Mouse (Mus musculus): Measurements from ENCODE around the gene Mmp20. TPM values are rescaled to one million over a fixed set of nuclear protein-coding genes. Genes with fewer than 3 reads are reported as not detected.

Mmp20 gene
- total RNA-seq (2022): not detected

DNA sequence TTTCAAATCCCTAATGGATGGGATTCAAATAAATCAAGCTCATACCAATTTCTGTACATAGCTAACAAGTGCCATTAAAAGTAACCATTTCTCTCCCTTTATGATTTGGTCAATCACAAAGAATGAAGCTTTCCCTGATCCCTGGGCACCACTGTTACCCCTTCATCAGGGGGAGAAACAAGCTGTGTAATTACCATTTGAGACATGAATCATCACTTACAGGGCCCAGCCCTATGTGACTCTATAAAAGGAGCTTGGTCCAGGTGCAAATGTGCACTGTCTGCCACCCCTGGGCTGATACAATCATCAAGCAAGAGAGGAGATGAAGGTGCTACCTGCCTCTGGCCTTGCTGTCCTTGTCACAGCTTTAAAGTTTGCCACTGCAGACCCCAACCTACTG is at the start of gene Mmp20:
Gene Mmp20, plus strand, starts transcription at position 301 of the 400 bp plus-strand sequence.
- no peak for DNase-seq (ENCODE audit: low spot score in 2 of 2)

DNA sequence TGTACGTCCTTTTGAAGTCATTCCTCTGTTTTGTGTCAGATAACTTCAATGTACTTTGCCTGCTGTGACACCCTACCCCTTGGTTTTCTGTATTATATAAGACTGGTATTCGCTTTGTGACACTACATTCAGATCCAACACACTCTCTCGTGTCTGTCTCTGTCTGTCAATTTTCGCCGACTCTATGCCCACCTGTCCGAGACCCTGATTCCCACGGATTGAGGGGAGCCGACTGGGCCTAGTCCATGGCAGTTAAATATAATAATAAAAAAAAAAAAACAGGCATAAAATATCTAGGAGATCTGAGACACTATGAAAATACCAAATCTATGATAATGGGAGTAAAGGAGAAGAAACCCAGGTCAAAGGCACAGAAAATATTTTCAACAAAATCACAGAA is 38.0 kb upstream of the Mmp20 start:
- no peak for DNase-seq (ENCODE audit: low spot score in 2 of 2)

DNA sequence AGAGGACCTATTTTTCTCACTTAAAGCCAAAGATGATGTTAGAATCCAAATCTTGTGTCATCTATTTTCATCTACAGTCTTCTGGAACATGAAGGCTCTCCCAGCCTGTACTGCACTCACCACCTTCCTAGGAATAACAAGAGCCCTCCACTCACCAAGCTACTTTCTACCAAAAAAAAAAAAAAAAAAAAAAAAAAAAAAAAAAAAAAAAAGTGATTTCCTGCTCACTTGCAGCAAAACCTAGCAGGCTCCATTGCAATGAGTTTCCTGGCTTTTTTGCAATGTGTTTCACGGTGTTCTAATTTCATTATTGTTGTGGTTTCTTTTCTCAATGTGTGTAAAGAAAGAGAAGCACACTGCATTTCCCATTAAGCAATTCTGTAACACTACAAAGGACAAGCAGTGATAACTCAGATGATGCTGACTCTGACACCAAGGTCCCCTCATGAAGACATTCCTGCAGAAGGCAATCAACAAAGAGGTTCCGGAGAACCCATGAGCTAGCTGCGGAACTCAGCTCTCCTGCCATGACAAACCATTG is 34.7 kb upstream of the Mmp20 start:
- DNase-seq (ENCODE audit: low spot score in 2 of 2): no peak

DNA sequence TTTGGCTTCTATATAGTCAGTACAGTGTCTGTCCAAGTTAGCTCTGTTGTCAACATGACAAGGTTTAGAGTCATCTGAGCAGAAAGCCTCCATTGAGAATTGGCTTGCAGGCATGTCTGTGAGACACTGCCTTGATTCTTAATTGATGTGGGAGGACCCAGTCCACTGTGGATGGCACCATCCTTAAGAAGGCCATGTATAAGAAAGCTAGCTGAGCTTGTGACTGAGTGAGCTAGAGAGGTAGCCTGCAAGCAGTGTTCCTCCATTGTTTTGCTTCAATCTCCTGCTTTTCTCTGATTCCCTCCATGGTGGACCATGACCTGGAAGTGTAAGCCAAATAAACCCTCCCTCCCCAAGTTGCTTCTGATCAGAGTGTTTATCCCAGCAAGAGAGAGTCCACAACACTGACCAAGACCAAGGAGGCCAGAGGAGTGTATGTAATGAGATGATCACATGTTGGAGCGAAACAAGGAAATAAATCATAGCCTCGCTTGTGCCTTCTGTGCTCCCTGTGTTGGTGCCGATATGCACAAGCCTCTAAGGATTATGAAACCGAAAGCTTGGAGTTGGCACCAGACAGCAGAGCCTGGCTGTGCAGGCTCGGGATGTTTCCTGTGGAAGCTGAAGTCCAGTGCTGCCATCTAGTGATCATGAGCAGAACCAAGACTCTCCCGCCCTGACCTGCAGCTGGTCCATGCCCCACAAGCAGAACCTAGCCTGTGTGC is 33.1 kb upstream of the Mmp20 start:
- peak; percentile 52 to 81 for DNase-seq (ENCODE audit: low spot score in 2 of 2)

DNA sequence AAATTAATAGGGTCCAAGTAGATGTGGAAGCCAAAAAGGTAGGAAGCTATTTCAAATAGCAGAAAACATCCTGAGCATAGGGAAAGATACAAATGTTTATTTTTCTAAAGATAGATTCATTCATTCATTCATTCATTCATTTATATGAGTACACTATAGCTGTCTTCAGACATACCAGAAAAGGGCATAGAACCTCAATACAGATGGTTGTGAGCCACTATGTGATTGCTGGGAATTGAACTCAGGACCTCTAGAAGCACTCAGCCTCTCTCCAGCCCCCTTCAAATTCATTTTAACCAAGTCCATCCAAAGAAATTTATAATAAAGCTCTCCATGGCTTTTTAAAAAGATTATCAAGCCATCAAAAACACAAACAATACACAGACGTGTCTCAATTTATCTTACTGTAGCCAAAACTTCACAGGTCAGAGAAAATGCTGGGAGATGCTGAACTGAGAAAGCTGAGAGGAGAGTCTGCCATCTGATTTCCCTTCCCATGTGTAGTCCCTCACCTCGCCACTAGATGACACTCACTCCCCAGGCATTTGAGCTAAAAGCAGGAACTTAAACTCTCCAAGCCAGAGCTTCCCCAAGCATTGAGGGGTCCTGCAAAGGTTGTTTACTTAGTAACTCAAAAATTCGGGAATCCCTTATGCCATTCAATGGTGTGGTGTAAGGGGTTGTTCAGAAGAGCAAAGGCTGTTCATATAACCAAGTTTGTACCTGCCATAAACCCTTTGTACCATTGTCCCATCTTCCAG is 24.9 kb upstream of the Mmp20 start:
- peak in 1 of 2 experiments; percentile 55 for DNase-seq (ENCODE audit: low spot score in 2 of 2)

DNA sequence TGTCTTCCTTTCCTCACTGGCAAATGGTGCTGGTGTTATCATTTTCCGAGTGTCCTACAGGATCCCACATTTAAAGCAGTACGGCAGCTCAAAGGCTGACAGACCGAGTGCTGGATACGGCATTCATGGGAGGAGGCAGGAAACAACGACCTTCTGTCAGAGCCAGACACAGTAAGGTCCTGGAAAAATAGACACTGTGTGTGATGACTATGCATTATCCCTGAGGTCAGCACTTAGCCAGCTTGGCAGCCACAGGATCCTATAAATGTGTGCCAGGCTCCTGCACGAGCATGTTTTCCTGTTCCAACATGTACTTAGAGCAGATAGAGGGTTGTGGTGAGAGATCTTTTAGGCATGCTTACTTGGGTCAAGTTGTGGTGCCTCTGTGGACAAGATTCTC is 24.0 kb upstream of the Mmp20 start:
- DNase-seq (ENCODE audit: low spot score in 2 of 2): no peak

DNA sequence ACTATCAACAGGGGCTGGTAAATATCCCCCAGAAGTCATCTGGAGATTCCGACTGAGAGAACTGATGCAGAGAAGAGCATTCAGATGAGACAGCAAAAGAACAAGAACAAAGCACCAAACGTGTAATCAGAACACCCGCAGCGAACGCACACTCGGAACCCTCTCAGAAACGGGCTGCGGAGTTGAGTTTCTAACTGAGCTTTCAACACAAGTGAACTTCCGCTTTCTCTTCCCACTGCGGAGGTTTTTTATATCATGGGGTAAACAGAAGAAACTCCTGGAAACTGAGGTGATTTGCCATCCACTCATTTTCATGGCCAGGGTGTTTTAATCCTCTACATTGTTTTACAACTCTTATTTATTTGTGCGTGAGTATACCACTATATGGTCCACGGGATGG is 22.4 kb upstream of the Mmp20 start:
- DNase-seq (ENCODE audit: low spot score in 2 of 2): no peak

DNA sequence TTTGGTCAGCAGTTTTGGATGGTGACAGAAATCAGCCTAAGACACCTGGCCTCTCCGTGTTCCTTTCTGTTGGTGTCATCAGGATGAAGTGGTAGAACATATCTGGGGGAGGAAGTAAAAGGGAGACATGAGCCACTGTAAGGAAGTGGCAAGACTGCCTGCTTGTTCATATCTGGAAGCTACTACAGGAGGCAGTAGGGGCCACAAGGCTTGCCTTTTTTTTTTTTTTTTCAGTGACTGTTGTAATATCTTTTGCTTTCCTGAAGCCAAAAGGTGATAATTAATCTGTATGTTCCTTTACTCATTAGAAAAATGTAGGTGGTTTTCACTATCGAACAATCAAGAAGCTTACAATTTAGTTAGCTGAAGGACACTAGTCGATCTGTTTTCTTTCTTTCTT is 5.4 kb upstream of the Mmp20 start:
- DNase-seq (ENCODE audit: low spot score in 2 of 2): no peak

DNA sequence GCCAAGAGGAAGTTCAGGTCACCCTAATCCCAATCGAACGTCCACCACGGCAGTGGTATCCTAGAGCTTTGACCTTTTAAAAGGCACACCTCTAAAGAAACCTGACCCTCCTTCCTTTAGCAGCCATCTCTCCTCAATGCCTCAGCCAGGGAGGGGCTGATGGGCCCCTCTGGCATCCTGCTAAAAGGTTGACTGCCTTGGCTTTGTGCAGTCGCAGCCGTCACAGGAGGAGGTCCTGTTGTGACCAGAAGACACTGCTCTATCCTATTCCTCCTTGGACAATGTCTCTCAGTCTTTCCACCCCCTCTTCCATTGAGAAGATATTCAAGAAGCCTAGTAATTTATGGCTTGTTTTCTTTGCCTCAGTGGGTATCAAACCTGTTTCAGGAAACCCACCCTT is 5.9 kb downstream of the Mmp20 start:
- no peak for DNase-seq (ENCODE audit: low spot score in 2 of 2)

DNA sequence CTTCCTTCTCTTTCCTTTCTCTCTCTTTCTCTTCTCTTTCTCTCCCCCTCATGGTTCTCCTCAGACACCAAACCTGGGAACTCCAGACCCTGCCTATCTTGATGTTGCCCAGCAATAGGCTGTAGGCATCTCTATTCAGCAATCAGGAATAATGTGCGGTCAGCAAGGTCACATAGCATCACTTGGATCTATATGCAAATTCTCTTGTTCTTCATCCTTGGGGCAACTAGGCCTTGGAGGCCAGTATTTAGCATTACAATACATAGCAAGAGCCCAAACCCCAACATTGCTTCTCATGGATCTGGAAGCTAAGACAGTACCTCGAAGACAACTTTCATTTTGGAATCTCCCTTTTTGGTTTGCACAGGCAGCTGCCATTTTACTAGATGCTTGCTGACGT is 19.9 kb downstream of the Mmp20 start:
- no peak for DNase-seq (ENCODE audit: low spot score in 2 of 2)

DNA sequence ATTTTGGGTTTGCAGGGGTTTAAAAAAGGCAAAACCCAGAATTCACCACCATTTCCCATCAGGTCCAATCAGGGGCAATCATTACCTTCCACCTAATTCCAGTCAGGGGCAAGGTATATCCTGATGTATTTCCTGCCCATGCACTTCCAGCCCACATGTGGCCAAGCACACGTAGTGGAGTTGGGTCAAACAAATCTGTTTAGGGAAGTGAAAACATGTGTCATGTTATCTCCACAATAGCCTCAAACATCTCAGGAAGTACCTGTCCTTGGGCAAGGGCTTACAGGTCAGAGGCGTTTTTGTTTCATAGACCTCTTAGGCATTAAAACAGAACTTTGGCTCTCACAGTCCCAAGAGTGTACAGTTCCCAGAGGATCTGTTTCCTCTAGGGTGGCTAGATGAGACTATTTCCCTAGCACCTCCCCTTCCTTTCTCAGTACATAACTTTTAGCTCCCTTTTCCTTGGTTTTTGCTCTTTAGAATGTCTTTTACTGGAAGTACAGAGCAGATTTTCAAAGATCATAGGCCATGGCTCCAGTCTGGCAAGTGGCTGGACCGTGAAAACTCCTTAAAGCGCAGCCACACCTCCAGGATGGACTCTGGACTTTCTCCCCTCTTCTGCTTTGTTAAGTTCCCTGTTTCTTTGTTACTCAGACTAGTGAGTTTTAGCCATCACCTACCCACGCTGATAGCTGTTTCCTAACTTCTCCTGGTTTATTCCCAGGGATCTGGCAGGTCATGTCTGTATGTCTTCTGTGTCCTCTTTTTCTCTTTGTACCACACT is 22.6 kb downstream of the Mmp20 start:
- no peak for DNase-seq (ENCODE audit: low spot score in 2 of 2)

DNA sequence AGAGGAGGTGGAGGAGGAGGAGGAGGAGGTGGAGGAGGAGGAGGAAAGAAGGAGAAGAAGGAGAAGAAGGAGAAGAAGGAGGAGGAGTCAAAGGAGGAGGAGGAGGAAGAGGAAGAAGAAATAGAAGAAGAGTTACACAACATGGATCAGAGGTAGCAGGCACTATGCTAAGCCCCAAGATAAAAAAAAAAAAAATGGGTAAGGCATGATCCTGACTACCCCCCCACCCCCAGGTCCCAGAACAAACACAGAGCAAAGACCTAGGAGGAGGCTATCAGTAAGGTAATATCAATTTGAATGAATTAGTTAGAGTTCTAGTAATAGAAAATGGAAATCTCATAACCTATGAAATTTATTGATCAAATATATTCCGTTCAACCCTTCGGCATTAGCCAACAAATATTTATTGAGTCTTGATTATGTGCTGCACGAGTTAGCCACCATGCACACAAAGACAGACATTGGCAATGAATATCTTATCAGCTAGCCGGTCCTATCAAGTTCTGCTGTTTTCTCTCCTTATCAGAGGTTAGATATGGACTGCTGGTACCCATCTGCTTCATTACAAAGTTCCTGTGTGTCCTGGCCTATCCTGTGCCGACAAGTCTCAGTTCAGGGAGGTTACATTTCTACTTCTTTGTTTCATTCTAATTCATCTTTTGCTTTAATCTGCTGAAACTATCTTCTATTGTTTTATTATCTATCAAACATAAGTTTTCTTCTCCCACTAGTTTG is 24.5 kb downstream of the Mmp20 start:
- no peak for DNase-seq (ENCODE audit: low spot score in 2 of 2)

DNA sequence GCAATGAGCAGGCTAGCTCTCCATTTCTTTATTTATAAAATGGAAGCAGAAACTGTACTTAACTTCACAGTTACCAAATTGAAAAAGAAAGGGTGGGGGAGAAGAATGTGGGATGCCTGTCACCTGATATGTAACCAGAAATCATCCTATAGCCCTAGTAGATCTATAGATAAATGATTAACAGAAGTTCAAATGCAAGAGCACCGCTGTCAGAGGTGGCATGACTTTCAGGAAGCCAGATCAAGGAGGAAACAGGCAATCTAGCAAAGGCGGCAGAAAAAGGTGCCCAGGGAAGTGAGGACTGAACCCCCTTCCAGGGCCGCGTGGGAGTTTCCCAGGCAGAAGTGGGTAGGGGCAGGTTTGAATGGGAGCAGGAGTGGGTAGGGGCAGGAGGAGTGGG is 29.9 kb downstream of the Mmp20 start:
- DNase-seq (ENCODE audit: low spot score in 2 of 2): no peak

DNA sequence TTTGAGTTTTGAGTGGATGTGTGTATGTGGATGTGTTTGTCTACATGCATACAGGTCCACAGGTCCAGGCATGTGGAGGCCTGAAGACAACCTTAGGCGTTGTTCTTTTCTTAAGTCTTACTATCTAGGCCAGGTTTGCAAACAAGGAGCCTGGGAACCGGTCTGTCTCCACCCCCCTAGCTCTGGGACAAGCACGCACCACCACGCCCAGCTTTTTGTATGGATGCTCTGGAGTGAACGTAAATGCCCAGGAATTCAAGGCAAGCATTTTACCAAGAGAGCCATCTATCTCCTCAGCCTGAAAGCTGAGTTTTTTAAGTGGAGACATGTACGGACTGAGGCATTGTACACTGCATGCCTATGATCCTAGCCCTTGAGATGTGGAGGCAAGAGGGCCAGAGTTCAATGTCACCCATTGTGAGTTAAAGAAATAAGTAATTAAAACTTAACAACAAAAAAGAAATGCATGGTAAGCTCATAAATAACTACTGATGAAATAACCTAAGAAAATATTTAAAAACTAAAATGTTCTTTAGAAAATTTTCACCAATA is 31.5 kb downstream of the Mmp20 start:
- no peak for DNase-seq (ENCODE audit: low spot score in 2 of 2)

DNA sequence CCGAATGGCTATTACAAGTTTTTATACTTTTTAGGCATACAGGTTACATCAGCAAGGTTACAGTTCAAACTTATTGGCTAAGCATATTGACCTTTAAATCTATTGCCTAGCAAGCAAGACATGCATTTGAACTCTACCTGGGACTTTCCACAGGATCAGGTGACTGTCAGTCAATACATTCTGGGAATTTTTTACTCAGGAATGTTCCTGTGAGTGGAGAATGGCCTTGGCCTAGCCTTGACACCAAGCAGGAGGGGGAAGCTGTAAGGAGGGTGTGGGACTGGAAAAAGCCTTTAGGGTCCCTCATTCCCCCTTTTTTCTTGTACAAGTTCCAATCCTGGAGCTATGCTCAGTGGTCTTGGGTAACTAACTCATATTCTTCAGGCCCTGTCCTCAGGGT is 33.3 kb downstream of the Mmp20 start:
- no peak for DNase-seq (ENCODE audit: low spot score in 2 of 2)

DNA sequence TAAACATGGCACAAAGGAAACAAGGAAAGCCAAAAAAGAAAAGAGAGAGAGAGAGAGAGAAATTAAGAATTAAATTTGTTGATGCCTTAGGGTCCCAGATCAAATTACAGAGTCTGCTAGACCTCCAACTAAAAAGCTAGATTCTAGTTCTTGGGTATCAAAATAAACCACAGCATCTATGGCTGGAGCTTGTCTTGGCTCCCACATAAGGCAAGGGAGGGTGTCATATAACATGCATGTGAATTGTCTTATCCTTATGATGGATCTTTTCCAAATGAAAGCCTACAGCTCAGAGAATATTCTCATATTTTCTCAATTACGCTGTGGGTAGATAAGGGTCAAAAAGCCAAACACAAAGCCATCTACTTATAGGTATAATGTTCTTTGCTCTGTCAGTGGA is 41.6 kb downstream of the Mmp20 start:
- DNase-seq (ENCODE audit: low spot score in 2 of 2): no peak

DNA sequence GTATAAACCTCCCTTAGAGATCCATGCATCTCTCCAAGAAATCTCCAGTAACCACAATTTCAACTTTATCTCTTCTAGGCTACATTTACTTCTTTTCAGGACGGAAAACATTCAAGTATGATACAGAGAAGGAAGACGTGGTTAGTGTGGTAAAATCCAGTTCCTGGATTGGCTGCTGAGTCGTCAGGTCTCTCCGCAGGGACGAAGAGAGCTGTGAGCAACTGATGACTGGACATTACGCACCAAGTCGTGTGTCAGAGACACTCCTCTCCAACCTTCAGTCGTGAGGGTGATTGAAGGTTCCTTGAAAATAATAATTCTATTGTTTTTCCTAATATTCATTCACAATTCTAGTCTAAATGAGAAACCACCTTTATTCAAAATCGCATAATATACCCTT is 45.0 kb downstream of the Mmp20 start:
- no peak for DNase-seq (ENCODE audit: low spot score in 2 of 2)

DNA sequence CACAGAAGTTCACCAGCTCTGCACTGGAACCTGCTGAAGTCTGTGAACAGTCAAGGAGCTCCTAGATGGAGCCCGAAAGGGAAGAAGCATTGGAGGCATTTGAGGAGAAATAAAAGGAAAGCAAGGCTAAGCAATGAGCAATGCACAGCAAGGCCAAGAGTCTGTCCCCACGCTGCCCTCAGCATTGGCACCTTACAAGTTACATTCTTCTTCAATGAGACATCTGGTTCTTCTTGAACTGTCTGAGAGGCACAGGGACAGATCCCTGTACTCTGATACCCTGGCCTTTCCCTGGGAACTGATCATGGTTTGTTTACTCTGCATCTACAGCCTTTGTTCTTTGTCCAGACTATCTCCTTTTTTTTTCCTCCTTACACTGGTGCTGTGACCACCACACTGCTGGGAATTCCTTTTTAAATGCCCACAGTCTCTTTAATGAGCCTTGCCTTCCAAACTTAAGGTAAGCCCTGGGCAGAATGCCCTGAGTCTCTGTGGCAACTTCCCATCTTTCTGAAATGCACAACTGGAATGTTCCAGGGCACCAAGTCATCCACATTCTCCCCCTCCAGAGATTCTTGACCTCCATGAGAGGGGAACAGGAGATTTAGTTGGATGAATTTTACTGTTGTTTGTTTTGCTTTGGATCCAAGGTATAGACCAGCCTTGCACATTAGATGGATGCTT is 50.3 kb downstream of the Mmp20 start:
- no peak for DNase-seq (ENCODE audit: low spot score in 2 of 2)

DNA sequence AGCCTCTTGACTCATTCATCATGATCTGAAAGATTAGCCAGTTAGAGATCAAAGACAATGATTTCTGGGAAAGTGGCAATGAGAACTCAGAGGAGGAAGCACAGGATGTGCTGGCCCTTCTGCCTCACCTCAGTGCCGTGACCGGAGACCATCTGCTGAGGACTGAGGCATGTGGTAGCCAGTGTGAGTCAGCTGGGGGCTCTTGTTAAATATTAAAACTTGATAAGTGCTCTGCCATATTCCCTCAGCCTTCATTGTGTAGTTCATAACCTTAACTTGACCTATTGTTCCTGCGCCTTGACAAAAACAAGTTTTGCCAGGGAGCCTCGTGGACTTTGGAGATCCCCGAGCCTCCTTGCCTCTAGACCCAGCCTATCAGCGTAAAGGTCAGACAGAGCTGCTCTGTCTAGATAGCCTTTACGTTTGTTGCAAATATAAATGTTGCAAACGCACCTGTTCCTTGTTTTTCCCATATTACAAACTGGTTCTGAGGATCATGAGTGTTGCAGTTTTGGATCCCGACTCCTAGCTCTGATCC is 54.1 kb downstream of the Mmp20 start:
- DNase-seq (ENCODE audit: low spot score in 2 of 2): no peak

DNA sequence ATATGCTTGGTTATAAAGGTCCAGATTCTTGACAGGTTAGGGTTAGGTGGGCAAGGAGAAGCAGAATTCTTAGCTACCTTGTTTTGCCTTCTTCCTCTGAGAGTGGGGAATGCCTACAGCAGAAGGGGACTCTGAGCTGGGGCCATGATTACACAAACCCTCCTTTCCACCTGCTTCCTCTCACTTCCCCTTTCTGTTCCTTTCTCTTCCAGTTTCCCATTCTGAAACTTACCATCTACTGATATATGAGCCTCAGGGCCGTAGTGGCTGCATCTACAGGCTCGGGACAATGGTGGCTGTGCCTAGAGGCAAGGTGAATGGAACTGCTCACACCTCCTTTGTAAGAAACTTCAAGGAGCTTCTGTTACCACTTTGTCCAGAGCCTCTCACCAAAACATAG is 58.0 kb downstream of the Mmp20 start:
- no peak for DNase-seq (ENCODE audit: low spot score in 2 of 2)
